Mouse (Mus musculus) heart, embryonic 13.5 days (tissue): ENCODE measurements around the gene Prpf18. TPM values are rescaled to one million over a fixed set of nuclear protein-coding genes. Genes with fewer than 3 reads are reported as not detected.

ENCODE experiments used
- ATAC-seq: fragments of 200-750 bp; cut with Nextera tagmentation; 2 replicates; pipeline ENCODE4 v1.8.0; 2017; ENCODE audit warnings: moderate TSS enrichment; ENCODE audit not compliant: insufficient number of reproducible peaks, low FRiP score, low TSS enrichment; ENCODE audit errors: extremely low read depth
- H3K27ac ChIP-seq: fragments of 300-500 bp; sonication (generic); replicated peaks from 2 replicates; pipeline ENCODE4 v1.5.1; 2015; ENCODE audit warnings: moderate library complexity, mild to moderate bottlenecking, inconsistent platforms
- H3K27me3 ChIP-seq: fragments of 300-500 bp; sonication (generic); replicated peaks from 2 replicates; pipeline ENCODE4 v1.6.1; 2015; ENCODE audit warnings: mild to moderate bottlenecking, inconsistent platforms
- H3K36me3 ChIP-seq: fragments of 300-500 bp; sonication (generic); 2 replicates; pipeline ENCODE4 v1.6.1; 2015; ENCODE audit warnings: mild to moderate bottlenecking, inconsistent platforms
- H3K4me1 ChIP-seq: fragments of 300-500 bp; sonication (generic); 2 replicates; pipeline ENCODE4 v1.6.1; 2015; ENCODE audit warnings: inconsistent platforms
- H3K4me2 ChIP-seq: fragments of 300-500 bp; sonication (generic); 2 replicates; pipeline ENCODE4 v1.6.1; 2015; ENCODE audit warnings: inconsistent platforms, mild to moderate bottlenecking, moderate library complexity
- H3K4me3 ChIP-seq: fragments of 300-500 bp; sonication (generic); 2 replicates; pipeline ENCODE4 v1.5.1; 2015; ENCODE audit warnings: moderate library complexity, mild to moderate bottlenecking, inconsistent platforms
- H3K9ac ChIP-seq: fragments of 300-500 bp; sonication (generic); 2 replicates; pipeline ENCODE4 v1.6.1; 2015; ENCODE audit warnings: inconsistent platforms, mild to moderate bottlenecking, moderate library complexity
- H3K9me3 ChIP-seq: fragments of 300-500 bp; sonication (generic); 2 replicates; pipeline ENCODE4 v1.6.1; 2016; ENCODE audit warnings: inconsistent platforms
- WGBS: fragments of 180-500 bp; shearing (Covaris S2); methylation state at CpG from one replicate; pipeline ENCODE4 v1.1.7; 2015; ENCODE audit warnings: mixed read lengths; 5-methylcytosine and 5-hydroxymethylcytosine counted together
- polyA plus RNA-seq: library from polyadenylated mRNA; unstranded; fragments of >200 nt; fragmentation: Nextera tagmentation; extraction: Ambion mirVana; gene quantifications from 2 replicates; pipeline ENCODE4 v1.2.1, GENCODE M21; 2015

Gene Prpf18
- 26.2 and 27.9 TPM in 2 replicates for polyA plus RNA-seq

DNA sequence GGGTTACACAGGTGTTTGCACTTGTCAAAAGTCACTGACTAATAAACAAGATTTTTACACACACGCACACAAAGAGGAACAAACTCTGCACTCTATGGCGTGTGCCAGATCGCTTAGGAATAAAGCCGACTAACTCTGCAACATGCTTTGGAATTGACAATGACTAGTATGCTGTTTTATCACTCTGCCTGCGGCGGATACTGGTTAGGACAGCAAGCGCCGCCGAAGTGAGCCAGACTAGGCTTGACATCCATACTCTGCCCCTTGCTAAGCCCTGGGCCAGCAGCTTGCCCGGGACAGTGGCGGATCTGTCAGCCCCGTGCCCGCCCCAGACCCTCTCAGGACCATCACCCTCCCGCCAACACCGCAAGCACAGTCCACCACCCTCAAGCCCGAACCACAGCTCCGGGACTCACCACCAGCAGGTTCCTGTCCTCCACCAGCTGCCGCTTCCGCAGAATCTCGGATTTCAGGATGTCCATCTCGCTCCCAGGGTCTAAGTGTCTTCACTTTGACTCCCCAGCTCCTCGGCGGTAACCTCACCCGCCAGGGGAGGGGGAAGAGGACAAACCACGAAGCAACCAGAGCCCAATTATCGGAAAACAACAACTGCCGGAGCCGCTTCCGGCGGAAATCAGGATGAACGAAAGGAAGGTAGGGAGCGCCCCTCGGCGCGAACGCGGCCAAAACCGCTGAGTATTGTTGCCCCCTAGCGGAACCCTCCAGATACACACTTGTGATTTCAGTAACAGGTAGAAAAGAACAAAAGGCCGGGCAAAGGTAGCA is at the start of gene Prpf18:
TSS of gene Prpf18 (minus strand) at position 614 of the 786 bp plus-strand sequence.
- Histone ChIP-seq H3K4me3 (peak within 1 kb of the TSS; percentile 87), H3K4me1 (peaks cover 17% of the 10 kb centered on the region), H3K27ac (peak within 1 kb of the TSS; percentile 72), H3K9ac (peak within 1 kb of the TSS; percentile 88), H3K9me3 (no peaks in the 10 kb centered on the region), H3K36me3 (peaks cover 12% of the 10 kb centered on the region), H3K4me2 (peak within 1 kb of the TSS; percentile 85), H3K27me3 (no peaks in the 10 kb centered on the region)
- 1% methylated on average over 40 of the region's 40 CpGs for WGBS
- ATAC-seq = peak; percentile 63; the same call in 1 of the 2 replicates

DNA sequence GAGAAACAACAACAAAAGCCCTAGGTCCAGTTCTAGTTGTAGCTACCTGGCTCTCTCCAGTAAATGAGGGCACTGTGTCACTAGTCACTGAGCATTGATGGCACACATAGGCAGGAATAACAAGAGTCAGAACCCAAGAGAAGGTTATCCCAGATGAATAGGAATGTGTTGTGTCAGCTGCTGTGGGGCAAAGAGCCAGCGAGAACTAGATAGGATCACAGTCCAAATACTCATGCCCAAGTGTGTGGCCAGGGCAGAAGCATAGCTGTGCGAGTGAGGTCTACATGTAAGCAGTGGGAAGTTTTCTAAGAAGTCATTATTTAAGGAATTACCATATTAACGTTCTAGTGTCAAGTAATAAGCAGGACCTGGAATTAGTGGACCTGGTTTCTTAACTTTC is 28.0 kb upstream of the Prpf18 start:
- Histone ChIP-seq H3K4me2 (no peak overlapping the region), H3K9ac (no peak overlapping the region), H3K4me1 (no peaks in the 10 kb centered on the region), H3K4me3 (no peak overlapping the region), H3K36me3 (no peaks in the 10 kb centered on the region), H3K27ac (no peak overlapping the region), H3K27me3 (no peaks in the 10 kb centered on the region), H3K9me3 (no peaks in the 10 kb centered on the region)
- ATAC-seq = no peak
- WGBS = 71% methylated on average over 3 of the region's 3 CpGs

DNA sequence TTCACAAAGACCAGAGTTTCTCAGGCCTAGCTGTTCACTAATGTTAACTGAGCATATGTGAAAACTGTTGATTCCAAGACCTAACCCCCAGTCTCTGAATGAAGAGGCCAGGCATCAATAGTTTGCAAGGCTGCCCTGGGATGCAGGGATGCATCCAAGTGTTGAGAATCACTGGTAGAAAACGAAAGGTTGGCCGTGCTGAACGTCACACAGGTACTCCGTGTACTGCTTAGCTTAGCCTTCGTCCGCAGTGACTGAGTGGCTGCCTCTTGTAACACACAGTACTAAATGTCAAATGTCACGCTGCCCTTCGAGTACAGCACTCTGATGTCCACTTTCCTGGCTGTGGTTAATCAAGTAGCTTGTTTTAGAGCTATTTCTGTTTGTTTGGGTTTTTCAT is 19.7 kb upstream of the Prpf18 start:
- H3K9me3 ChIP-seq = no peaks in the 10 kb centered on the region
- H3K9ac ChIP-seq = no peak overlapping the region
- no peak overlapping the region for H3K27ac ChIP-seq
- H3K27me3 ChIP-seq = no peaks in the 10 kb centered on the region
- no peak for ATAC-seq
- H3K4me3 ChIP-seq = no peak overlapping the region
- no peaks in the 10 kb centered on the region for H3K36me3 ChIP-seq
- H3K4me2 ChIP-seq = no peak overlapping the region
- H3K4me1 ChIP-seq = no peaks in the 10 kb centered on the region
- 75% methylated on average over 8 of the region's 8 CpGs for WGBS

DNA sequence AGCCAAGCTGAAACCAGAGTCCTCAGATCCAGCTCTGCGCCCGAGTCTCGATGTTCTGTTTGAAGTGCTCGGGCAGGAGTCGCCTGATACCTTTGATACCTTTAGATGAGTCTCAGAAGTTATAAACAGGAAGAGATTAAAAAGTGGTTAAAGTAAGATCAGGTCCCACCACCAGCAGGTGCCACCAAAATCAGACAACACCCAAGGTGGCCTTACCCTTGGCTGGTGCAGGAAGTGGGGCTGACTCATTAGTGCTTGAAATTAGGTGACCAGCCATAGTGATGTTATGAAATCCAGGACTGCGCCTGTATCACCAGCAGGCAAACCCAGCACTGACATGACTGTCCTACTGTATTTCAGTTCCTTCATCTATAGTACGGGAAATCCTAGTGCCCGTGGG is 17.8 kb upstream of the Prpf18 start:
- Histone ChIP-seq H3K9me3 (no peaks in the 10 kb centered on the region), H3K36me3 (no peaks in the 10 kb centered on the region), H3K4me1 (no peaks in the 10 kb centered on the region), H3K4me2 (no peak overlapping the region), H3K4me3 (no peak overlapping the region), H3K9ac (no peak overlapping the region), H3K27me3 (no peaks in the 10 kb centered on the region), H3K27ac (no peak overlapping the region)
- ATAC-seq = no peak
- WGBS = 80% methylated on average over 8 of the region's 8 CpGs

DNA sequence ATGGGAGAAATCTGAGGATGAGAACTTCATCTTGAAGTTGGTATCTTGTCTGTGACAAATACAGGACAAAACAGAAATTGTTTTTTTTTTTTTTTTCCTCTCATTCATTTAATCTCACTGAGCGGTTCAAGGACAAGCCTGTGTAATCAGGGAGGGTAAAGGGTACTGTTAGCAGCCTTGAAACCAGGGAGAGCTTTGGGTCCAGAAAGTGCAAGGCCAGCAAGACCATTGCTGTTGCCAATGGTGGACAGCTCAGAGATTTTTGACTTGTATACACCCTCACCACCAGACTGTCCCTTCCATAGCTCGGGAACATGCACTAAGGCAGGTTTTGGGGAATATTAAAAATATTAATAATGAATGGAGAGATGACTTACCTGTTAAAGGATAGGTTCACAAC is 16.7 kb upstream of the Prpf18 start:
- no peak overlapping the region for H3K4me3 ChIP-seq
- H3K9ac ChIP-seq = no peak overlapping the region
- H3K36me3 ChIP-seq = no peaks in the 10 kb centered on the region
- ATAC-seq = no peak
- no peaks in the 10 kb centered on the region for H3K9me3 ChIP-seq
- no peak overlapping the region for H3K27ac ChIP-seq
- no peaks in the 10 kb centered on the region for H3K27me3 ChIP-seq
- H3K4me2 ChIP-seq = no peak overlapping the region
- H3K4me1 ChIP-seq = no peaks in the 10 kb centered on the region
- 66% methylated on average over 2 of the region's 2 CpGs for WGBS

DNA sequence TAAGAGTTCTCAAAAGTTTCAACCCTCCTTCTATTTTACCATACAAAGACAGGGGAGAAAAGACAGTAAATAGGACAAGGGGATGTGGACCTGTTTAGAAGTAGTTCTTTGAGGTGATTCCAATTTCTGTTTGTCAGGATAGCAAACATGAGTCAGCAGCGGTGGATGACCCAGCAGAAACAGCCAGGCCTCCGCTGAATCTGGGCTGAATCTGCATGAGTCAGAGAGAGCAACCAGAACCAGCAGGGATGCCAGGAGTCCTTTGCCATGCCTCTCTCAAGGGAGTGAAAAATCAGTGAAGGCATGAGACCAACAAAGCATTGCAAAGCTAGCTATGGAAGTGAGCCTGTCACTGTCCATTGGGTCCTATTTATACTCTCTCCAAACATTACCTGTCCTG is 8.8 kb upstream of the Prpf18 start:
- Histone ChIP-seq H3K9me3 (no peaks in the 10 kb centered on the region), H3K9ac (no peak overlapping the region), H3K27me3 (no peaks in the 10 kb centered on the region; the same call in 1 of the 2 replicates), H3K36me3 (no peaks in the 10 kb centered on the region), H3K4me3 (no peak overlapping the region), H3K4me2 (no peak overlapping the region), H3K4me1 (no peaks in the 10 kb centered on the region), H3K27ac (no peak overlapping the region)
- WGBS = 79% methylated on average over 2 of the region's 2 CpGs
- no peak for ATAC-seq

DNA sequence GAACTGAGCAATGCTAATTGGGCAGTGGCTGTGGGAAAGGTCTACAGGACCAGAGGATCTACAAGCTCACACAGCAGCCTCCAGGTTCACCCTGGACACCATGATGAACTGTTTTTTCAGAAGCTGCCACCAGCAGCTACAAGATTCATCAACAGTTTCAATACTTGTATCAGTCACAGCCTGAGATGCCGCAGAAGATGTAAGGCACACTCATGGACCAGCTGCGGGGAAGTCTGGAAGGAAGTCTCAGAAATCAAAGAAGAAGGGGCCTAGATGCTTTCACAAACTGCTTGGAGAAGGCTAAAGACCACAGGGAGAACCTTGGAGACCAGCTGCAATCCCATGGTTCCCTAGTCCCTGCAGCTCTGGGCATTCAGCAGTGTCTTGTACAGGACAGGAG is 2.3 kb downstream of the Prpf18 start:
- H3K4me2 ChIP-seq = peak overlapping the region; percentile 85; the same call in 1 of the 2 replicates
- 92% methylated on average over 2 of the region's 2 CpGs for WGBS
- ATAC-seq = no peak
- no peaks in the 10 kb centered on the region for H3K9me3 ChIP-seq
- no peak overlapping the region for H3K27ac ChIP-seq
- H3K4me3 ChIP-seq = no peak overlapping the region
- peaks cover 30% of the 10 kb centered on the region for H3K36me3 ChIP-seq
- peaks cover 17% of the 10 kb centered on the region for H3K4me1 ChIP-seq
- H3K9ac ChIP-seq = no peak overlapping the region
- no peaks in the 10 kb centered on the region for H3K27me3 ChIP-seq

DNA sequence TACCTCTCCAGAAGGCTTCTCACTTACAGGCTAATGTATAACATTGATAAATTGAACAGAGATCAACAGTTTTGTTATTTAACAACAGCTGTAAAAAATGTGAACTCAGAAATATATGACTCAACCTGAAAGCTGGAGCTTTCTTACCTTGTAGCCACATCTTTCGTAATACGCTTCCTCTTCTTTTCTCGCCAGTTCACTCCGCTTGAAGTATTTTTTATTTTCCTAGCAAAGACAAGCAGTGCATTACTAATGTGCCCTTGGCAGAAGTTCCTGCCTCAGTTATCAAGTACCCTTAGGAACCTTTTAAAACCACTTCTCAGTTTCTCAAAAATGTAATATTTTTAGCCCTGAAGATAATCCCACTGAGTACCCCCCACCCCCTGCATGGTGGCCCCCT is 3.8 kb downstream of the Prpf18 start:
- 82% methylated on average over 4 of the region's 4 CpGs for WGBS
- Histone ChIP-seq H3K9me3 (no peaks in the 10 kb centered on the region), H3K9ac (no peak overlapping the region), H3K4me1 (peaks cover 17% of the 10 kb centered on the region), H3K36me3 (peaks cover 45% of the 10 kb centered on the region), H3K4me3 (no peak overlapping the region), H3K4me2 (no peak overlapping the region), H3K27me3 (no peaks in the 10 kb centered on the region), H3K27ac (no peak overlapping the region)
- ATAC-seq = no peak

DNA sequence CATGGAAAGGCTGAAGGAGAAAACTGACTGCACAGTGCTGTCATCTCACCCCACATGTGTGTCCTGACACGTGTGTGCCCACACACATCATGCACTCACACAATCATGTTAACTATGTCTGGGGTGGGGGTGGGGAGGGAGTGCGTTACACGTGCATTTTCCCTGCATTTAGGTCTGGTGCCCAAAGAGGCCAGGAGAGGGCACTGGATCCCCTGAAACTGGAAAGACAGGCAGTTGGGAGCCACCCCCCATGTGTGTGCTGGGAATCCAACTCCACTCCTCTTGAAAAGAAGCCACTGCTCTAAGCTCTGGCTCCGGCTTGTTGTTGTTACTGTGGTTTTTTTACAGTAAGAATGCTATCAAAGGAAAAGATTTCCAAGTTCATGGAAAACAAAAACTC is 6.8 kb downstream of the Prpf18 start:
- 82% methylated on average over 4 of the region's 4 CpGs for WGBS
- Histone ChIP-seq H3K27me3 (no peaks in the 10 kb centered on the region), H3K27ac (no peak overlapping the region), H3K36me3 (peaks cover 73% of the 10 kb centered on the region), H3K4me3 (no peak overlapping the region), H3K9me3 (no peaks in the 10 kb centered on the region), H3K9ac (no peak overlapping the region), H3K4me1 (peaks cover 5% of the 10 kb centered on the region), H3K4me2 (no peak overlapping the region)
- ATAC-seq = no peak

DNA sequence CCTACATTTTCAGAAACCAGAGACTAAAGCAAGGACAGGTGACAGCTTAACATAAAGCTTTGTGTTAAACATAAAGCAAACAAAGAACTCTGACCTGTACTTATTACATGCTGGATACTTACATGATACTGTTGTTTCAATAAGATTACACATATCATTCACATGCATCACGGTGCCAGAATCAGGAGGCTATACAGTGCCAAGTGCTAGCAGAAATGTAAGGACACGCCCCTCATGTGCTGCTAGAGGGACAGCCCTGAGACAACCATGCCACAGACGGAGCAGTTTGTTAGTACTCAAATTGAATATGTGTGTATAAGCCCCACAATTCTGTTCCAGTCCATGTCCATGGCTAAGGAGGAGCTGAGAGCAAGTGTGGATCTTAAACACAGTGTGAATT is 13.7 kb downstream of the Prpf18 start:
- no peaks in the 10 kb centered on the region for H3K4me1 ChIP-seq
- ATAC-seq = no peak
- no peak overlapping the region for H3K4me3 ChIP-seq
- 91% methylated on average over 3 of the region's 3 CpGs for WGBS
- H3K9ac ChIP-seq = no peak overlapping the region
- no peak overlapping the region for H3K4me2 ChIP-seq
- no peak overlapping the region for H3K27ac ChIP-seq
- peaks cover 95% of the 10 kb centered on the region for H3K36me3 ChIP-seq
- no peaks in the 10 kb centered on the region for H3K9me3 ChIP-seq
- no peaks in the 10 kb centered on the region for H3K27me3 ChIP-seq

DNA sequence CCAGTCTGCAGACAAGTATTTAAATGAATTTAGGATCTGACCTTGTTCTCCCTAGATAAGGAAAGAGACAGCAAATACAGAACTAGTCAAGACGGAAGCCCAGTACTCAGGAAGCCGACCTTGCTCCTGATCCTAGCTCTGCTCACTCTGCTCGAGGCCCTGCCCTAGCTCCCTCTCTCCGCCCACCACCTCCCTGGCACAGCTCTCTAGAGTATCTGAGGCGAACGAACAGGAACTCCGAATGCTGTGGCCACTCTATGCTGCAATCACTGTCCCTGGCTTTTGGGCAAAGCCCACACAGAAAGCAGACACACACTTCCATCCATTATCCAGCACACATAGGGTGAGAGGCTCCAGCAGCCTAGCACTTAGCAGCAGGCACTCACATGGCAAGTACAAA is 15.3 kb downstream of the Prpf18 start:
- no peak overlapping the region for H3K4me2 ChIP-seq
- H3K9ac ChIP-seq = no peak overlapping the region
- peaks cover 94% of the 10 kb centered on the region for H3K36me3 ChIP-seq
- ATAC-seq = no peak
- H3K27ac ChIP-seq = no peak overlapping the region
- WGBS = 74% methylated on average over 7 of the region's 7 CpGs
- no peaks in the 10 kb centered on the region for H3K4me1 ChIP-seq
- no peaks in the 10 kb centered on the region for H3K9me3 ChIP-seq
- no peaks in the 10 kb centered on the region for H3K27me3 ChIP-seq
- no peak overlapping the region for H3K4me3 ChIP-seq

DNA sequence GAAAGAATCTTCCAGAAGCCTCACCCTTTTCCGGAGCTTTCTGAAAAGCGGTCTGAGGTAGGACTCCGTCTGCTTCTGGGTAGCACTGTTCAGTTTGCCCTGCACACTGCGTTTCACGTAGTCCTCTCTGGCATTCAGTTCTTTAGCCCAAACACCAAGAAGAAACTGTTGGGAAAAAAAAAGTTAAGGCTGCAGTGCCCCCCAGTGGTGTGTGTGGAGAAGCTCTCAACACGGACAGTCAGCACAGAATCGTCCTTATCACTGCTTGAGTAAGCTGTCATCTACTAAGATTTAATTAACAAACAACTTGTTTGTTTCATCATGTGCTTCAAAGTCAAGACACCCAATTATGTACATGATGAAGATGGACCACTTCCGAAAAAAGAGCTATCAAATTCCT is 16.1 kb downstream of the Prpf18 start:
- ATAC-seq = no peak
- Histone ChIP-seq H3K4me1 (no peaks in the 10 kb centered on the region), H3K4me2 (no peak overlapping the region), H3K27ac (no peak overlapping the region), H3K9me3 (no peaks in the 10 kb centered on the region), H3K9ac (no peak overlapping the region), H3K36me3 (peaks cover 91% of the 10 kb centered on the region), H3K27me3 (no peaks in the 10 kb centered on the region), H3K4me3 (no peak overlapping the region)
- 83% methylated on average over 8 of the region's 8 CpGs for WGBS
